Mouse (Mus musculus): Measurements from ENCODE around the gene Gm8094.
"Not testable (repeated sequence)": the region's sequence is repeated elsewhere in the genome, so short reads cannot be mapped to it uniquely, and the experiment has no call there.

- not testable (repeated sequence) for TF ChIP-seq CTCF, EP300 (IDR thresholded peaks at IDR 0.05; ENCODE audit: low read depth)
These were observed 23.9 kb upstream of the Gm8094 start, which contains the start of gene Gm8104 for GRCm38 (mm10) chr14:43100301-43100700.

Data from liver, embryonic 14.5 days (tissue).